Mouse (Mus musculus): ENCODE measurements at regions not wholly inside any gene's neighbourhood (a gene's known extent, or its start where the extent isn't known, plus 50 kb on each side); places are given as distances from the start of the nearest gene placed in this dataset.

GRCm38 (mm10) chr8:92081900-92082299, 275.5 kb upstream of the Irx5 start:
- Histone ChIP-seq H3K9me3 (ENCODE audit: control insufficient read depth, insufficient read depth, low read depth, low read length) (no peaks in the 10 kb centered on the region), H3K36me3 (ENCODE audit: control insufficient read depth, insufficient read depth, low read length, poor library complexity, severe bottlenecking) (no peaks in the 10 kb centered on the region), H3K4me1 (ENCODE audit: control insufficient read depth in 2 of 2, insufficient read depth in 2 of 2, low read length in 2 of 2, poor library complexity in 1 of 2) (no peaks in the 10 kb centered on the region; a peak in 1 of 4 replicates), H3K27ac (ENCODE audit: insufficient read depth, low read depth, low read length, poor library complexity, severe bottlenecking) (no peak overlapping the region), H3K9ac (ENCODE audit: insufficient read depth, low read depth, low read length, poor library complexity, severe bottlenecking) (no peak overlapping the region), H3K4me3 (ENCODE audit: insufficient read depth in 1 of 2, low read depth in 1 of 2, low read length in 2 of 2, poor library complexity in 1 of 2, severe bottlenecking in 1 of 2) (no peak overlapping the region)
- TF ChIP-seq ZNF384 (IDR thresholded peaks at IDR 0.05; ENCODE audit: low read depth, low read length) (no peak), MAFK (IDR thresholded peaks at IDR 0.05; ENCODE audit: insufficient read depth, low read depth, low read length) (no peak), HCFC1 (IDR thresholded peaks at IDR 0.05; ENCODE audit: borderline replicate concordance, insufficient read depth, low read length) (no peak), ZC3H11A (IDR thresholded peaks at IDR 0.05; ENCODE audit: borderline replicate concordance, low read depth, low read length) (no peak), CHD2 (IDR thresholded peaks at IDR 0.05; ENCODE audit: low read depth, low read length) (no peak)
- no peak for DNase-seq (ENCODE audit: low read depth, low spot score)
- in situ Hi-C loops (cut with MboI; ENCODE audit: low sequenced_read_pairs in 2 of 2, unreplicated experiment in 2 of 2) = no loop called here

DNA sequence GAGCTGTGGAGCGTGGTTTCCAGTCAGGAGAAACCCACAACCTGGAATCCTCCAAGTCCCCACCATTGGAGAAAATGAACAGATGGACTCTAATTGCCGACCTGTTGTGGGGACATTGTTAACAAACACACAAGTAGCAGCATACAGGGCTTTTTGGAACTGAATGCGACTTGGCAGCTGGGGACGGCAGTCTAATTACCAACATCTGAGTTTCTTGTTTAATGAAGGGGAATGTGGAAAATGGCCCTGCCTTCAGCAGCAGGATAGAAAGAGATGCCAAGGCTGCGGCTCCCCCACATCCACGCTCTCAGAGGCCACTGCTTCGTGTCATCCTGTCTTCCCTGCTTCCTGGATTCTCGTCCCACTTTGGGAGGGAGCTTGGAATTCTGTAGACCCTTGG, 276.6 kb upstream of the Irx5 start:
- in situ Hi-C loops (cut with MboI; ENCODE audit: low sequenced_read_pairs in 2 of 2, unreplicated experiment in 2 of 2) = no loop called here
- TF ChIP-seq HCFC1 (IDR thresholded peaks at IDR 0.05; ENCODE audit: borderline replicate concordance, insufficient read depth, low read length) (no peak), ZNF384 (IDR thresholded peaks at IDR 0.05; ENCODE audit: low read depth, low read length) (no peak), ZC3H11A (IDR thresholded peaks at IDR 0.05; ENCODE audit: borderline replicate concordance, low read depth, low read length) (no peak)
- Histone ChIP-seq H3K4me1 (ENCODE audit: control insufficient read depth in 2 of 2, insufficient read depth in 2 of 2, low read length in 2 of 2, poor library complexity in 1 of 2) (no peaks in the 10 kb centered on the region; a peak in 1 of 4 replicates), H3K36me3 (ENCODE audit: control insufficient read depth, insufficient read depth, low read length, poor library complexity, severe bottlenecking) (no peaks in the 10 kb centered on the region), H3K4me3 (ENCODE audit: insufficient read depth in 1 of 2, low read depth in 1 of 2, low read length in 2 of 2, poor library complexity in 1 of 2, severe bottlenecking in 1 of 2) (no peak overlapping the region), H3K9me3 (ENCODE audit: control insufficient read depth, insufficient read depth, low read depth, low read length) (no peaks in the 10 kb centered on the region), H3K27ac (ENCODE audit: insufficient read depth, low read depth, low read length, poor library complexity, severe bottlenecking) (no peak overlapping the region), H3K9ac (ENCODE audit: insufficient read depth, low read depth, low read length, poor library complexity, severe bottlenecking) (no peak overlapping the region)
- DNase-seq (ENCODE audit: low read depth, low spot score) = no peak

- H3K36me3 ChIP-seq (ENCODE audit: control insufficient read depth, insufficient read depth, low read length, poor library complexity, severe bottlenecking) = no peaks in the 10 kb centered on the region
- TF ChIP-seq CHD2 (IDR thresholded peaks at IDR 0.05; ENCODE audit: low read depth, low read length) (no peak), ZC3H11A (IDR thresholded peaks at IDR 0.05; ENCODE audit: borderline replicate concordance, low read depth, low read length) (no peak), ZNF384 (IDR thresholded peaks at IDR 0.05; ENCODE audit: low read depth, low read length) (no peak), MAFK (IDR thresholded peaks at IDR 0.05; ENCODE audit: insufficient read depth, low read depth, low read length) (no peak), HCFC1 (IDR thresholded peaks at IDR 0.05; ENCODE audit: borderline replicate concordance, insufficient read depth, low read length) (no peak)
- DNase-seq (ENCODE audit: low read depth, low spot score) = no peak
- H3K9me3 ChIP-seq (ENCODE audit: control insufficient read depth, insufficient read depth, low read depth, low read length) = no peaks in the 10 kb centered on the region
- no peaks in the 10 kb centered on the region; a peak in 1 of 4 replicates for H3K4me1 ChIP-seq (ENCODE audit: control insufficient read depth in 2 of 2, insufficient read depth in 2 of 2, low read length in 2 of 2, poor library complexity in 1 of 2)
- no peak overlapping the region for H3K27ac ChIP-seq (ENCODE audit: insufficient read depth, low read depth, low read length, poor library complexity, severe bottlenecking)
- no peak overlapping the region for H3K4me3 ChIP-seq (ENCODE audit: insufficient read depth in 1 of 2, low read depth in 1 of 2, low read length in 2 of 2, poor library complexity in 1 of 2, severe bottlenecking in 1 of 2)
- H3K9ac ChIP-seq (ENCODE audit: insufficient read depth, low read depth, low read length, poor library complexity, severe bottlenecking) = no peak overlapping the region
- in situ Hi-C loops (cut with MboI; ENCODE audit: low sequenced_read_pairs in 2 of 2, unreplicated experiment in 2 of 2) = no loop called here
Observed at GRCm38 (mm10) chr8:92077611-92078010, 275.7 kb upstream of the Irx3 start.

- Histone ChIP-seq H3K9me3 (ENCODE audit: control insufficient read depth, insufficient read depth, low read depth, low read length) (no peaks in the 10 kb centered on the region), H3K9ac (ENCODE audit: insufficient read depth, low read depth, low read length, poor library complexity, severe bottlenecking) (no peak overlapping the region), H3K4me1 (ENCODE audit: control insufficient read depth in 2 of 2, insufficient read depth in 2 of 2, low read length in 2 of 2, poor library complexity in 1 of 2) (peaks cover 3 to 6% of the 10 kb centered on the region in 2 experiments; a peak in 2 of 4 replicates), H3K27ac (ENCODE audit: insufficient read depth, low read depth, low read length, poor library complexity, severe bottlenecking) (no peak overlapping the region), H3K4me3 (ENCODE audit: insufficient read depth in 1 of 2, low read depth in 1 of 2, low read length in 2 of 2, poor library complexity in 1 of 2, severe bottlenecking in 1 of 2) (no peak overlapping the region), H3K36me3 (ENCODE audit: control insufficient read depth, insufficient read depth, low read length, poor library complexity, severe bottlenecking) (no peaks in the 10 kb centered on the region)
- no peak for DNase-seq (ENCODE audit: low read depth, low spot score)
- TF ChIP-seq CHD2 (IDR thresholded peaks at IDR 0.05; ENCODE audit: low read depth, low read length) (no peak), ZNF384 (IDR thresholded peaks at IDR 0.05; ENCODE audit: low read depth, low read length) (no peak), HCFC1 (IDR thresholded peaks at IDR 0.05; ENCODE audit: borderline replicate concordance, insufficient read depth, low read length) (no peak), ZC3H11A (IDR thresholded peaks at IDR 0.05; ENCODE audit: borderline replicate concordance, low read depth, low read length) (no peak), MAFK (IDR thresholded peaks at IDR 0.05; ENCODE audit: insufficient read depth, low read depth, low read length) (no peak)
- in situ Hi-C loops (cut with MboI; ENCODE audit: low sequenced_read_pairs in 2 of 2, unreplicated experiment in 2 of 2) = no loop called here
Observed at GRCm38 (mm10) chr8:92072254-92072615, 270.4 kb upstream of the Irx3 start.
